Mouse (Mus musculus) c-Kit-negative CD71-positive TER-119-positive erythroid progenitor cells, embryonic 14.5 days (primary cell): ENCODE measurements around the gene Zfp128.
"Not testable (repeated sequence)": the region's sequence is repeated elsewhere in the genome, so short reads cannot be mapped to it uniquely, and the experiment has no call there.

ENCODE experiments used
- DNase-seq: peaks from one replicate; pipeline ENCODE4 v3.0.0-alpha.2; 2013; ENCODE audit warnings: low read depth, low spot score

Zfp128 gene

DNA sequence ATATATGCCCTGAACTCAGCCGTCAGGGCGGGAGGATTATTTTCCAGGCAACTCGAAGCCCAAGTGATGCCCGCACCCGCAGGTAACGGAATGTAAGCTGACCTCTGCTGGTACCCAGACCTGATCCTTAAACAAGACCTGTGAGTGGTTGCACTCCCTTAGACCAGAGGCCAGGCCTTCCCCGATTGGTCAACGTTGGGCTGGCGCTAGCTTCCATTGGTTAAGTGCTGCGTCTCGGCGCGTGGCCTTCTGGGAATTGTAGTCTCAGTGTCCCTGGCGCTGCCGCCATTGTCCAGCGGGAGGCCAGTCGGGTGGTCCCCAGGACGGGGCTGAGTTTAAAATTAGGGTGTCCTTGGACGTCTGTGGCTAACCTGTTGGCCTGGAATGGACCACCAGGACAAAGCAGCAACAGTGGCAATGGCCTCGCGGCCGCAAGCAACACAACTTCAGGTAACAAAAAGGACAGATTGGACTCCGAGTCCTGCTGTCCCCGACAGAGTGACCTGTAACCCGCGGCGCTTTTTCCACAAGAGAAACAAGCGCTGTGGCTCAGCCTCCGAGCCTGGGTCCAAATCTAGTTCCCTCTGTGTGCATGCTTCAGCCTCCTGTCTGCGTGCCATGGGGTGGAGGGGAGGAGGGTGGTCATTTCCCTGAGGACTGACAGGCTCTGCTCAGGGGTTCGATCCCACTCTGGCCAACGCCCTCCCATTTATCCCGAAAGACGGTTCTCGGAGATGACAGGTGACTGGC is at the start of gene Zfp128:
TSS of gene Zfp128 (plus strand) at position 267 of the 750 bp plus-strand sequence.
- peak; percentile 77 for DNase-seq

DNA sequence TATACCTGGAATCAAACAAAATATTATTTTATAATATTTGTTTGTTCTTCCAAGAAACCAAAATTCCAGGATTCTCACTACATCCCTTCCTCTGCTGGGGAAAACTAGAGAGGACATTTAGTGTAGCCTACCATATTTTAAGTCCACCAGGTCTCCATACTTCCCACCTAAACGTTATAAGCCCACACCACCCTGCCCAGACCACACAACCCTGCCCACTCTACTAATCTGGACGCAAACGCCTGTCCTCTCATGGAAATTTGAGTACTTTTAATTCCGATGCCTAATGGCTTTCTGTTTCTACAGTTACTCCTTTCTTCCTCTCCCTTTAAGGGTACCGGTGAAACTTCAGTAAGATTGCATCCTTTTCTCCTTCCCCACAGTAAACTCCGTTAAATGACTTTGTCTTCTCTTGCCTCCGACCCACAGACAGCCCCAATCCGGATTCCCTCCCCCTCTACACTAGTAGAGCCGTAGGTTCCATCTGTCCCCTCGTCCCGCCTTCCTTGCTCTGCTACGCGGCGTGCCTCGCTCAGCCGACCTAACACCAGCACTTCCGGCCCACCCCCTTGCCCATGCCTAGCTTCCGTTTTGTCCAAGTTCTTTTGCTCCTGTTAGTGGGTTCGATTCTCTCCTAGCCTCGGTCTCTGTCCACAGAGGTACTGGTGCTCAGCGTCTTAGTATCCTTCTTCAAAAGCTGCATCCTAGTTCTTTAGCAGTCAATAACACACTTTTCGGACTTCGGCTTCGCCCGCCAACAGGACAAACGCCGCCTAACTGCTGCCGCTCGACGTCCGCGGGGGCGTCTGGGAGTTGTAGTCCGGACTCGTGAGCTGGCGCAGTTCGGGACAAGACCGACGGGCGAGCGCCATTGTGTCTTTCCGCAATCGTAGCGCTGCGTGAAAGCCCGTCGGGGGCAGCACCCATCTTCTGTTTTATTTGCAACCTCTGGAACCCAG is 46.5 kb upstream of the Zfp128 start, which contains the start of gene Zfp110:
TSS of gene Zfp110 (plus strand) at position 600 of the 959 bp plus-strand sequence.
- DNase-seq: peak; percentile 75

DNA sequence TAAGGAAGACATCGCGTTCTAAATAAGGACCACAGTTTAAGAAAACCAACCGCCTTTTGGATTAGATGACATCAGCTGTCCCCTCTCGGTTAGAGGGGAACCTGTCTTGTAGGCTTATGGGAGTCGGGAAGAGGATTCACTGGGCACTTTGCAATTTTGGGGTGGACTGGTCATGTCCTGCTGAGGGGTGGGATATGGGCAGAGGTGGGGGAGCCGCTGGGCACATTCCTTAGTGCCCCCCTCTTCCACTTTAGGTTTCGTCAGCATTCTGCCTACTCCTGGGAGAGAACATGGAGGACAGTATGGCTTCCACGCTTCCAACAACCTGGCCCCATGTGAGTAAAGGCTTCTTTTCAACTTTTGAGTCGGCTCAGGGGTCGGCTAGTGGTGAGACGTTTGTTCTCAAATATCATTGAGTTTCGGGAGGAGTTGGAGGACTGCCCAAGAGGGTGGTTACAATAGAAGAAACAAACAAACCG is 45.7 kb upstream of the Zfp128 start:
- no peak for DNase-seq

DNA sequence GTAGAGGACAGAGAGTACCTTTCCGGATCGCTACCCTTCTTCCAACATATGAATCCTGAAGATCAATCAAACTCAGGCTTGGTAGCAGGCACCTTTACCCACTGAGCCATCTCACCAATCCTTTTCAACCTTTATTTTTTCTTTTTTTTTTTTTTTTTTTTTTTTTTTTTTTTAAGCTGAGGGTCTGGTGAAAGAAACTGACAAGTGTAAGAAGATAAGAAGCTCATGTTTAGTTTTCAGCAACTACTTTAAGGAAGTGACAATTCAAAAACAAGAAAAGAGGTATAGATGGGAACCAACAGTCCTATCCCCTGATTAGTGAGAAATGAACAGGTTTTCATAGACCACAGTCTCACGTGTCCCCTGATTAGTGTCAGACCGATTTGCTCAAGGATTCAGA is 45.2 kb upstream of the Zfp128 start:
- no peak for DNase-seq

DNA sequence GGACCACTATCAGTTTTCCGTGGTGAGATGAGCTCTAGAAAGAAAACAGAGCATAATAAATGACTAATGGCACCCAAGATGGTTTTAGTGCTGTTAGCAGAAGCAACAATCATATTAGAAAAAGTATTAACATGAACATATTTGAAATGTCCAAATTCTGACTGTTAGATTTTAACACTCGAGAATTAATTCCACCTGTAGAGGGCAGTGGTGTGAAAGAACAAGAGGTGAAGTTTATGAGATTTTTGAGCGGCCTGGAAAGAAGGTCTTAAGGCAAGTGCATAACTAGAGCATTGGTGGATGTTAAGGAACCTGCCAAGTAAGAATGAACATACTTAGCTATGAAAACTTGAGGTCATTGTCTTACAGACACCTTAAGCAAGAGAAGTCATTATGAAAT is 6.7 kb upstream of the Zfp128 start:
- DNase-seq: no peak

DNA sequence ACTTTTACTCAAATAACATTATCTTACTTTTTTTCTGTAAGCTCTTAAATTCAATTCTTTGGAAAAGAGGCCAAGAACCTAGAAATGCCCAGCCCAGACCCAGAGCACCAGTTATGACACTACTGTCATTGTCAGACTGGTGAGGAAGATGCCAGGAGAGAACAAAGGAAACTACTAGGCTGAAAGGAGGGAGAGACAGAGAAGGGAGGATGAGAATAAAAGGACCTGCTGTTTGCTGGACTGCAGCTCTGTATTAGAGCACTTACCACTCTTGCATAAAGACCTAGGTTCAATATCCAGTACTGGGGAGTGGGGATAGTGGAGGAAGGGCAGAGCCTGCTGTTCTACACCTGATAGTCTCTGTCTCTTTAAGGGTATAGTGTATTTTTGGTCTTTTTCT is 941 bp upstream of the Zfp128 start:
- DNase-seq: no peak

DNA sequence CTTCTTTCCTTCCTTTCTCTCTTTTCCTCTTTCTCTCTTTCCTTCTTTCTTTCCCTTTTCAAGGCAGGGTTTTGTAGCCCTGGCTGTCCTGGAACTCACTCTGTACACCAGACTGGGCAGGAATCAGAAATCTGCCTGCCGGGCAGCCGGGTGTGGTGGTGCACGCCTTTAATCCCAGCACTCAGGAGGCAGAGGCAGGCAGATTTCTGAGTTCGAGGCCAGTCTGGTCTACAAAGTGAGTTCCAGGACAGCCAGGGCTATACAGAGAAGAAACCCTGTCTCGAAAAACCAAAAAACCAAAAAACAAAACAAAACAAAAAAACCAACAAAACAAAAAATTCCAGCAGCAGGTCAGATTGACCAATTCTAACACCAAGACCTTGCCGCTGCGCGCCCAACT is 480 bp upstream of the Zfp128 start:
- not testable (repeated sequence) for DNase-seq

DNA sequence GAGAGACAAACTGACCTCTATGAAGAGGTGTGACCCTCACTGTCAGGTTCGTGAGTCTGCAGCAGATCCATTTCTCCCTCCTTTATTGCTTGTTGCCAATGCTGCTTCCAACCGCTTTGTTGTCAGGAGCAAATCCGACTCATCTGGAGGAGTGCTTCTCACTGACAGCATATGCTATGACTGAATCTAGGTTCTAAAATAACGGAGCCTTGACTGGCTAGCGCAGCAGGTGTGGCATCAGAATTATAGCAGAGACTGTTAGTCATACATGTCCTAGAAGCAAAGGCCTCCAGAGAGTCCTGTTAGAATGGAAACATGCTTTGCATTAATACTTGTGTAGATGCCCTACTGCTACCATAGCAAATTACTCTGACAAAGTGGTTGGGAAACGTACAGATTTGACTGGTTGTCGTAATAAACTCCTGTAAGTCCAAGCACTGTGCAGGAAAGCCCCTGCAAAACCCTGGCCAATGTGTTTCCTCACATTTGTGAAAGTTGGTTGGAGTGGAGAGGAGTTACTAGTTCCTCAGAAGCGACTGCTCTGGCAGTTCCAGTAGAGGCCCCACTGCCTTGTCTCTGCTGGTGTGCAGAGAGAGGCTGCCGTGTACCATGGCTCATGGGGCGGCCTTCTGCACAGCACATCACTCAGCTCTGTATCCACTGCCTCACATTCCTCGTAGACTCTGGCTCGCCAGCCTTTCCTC is 5.7 kb downstream of the Zfp128 start:
- DNase-seq: no peak

DNA sequence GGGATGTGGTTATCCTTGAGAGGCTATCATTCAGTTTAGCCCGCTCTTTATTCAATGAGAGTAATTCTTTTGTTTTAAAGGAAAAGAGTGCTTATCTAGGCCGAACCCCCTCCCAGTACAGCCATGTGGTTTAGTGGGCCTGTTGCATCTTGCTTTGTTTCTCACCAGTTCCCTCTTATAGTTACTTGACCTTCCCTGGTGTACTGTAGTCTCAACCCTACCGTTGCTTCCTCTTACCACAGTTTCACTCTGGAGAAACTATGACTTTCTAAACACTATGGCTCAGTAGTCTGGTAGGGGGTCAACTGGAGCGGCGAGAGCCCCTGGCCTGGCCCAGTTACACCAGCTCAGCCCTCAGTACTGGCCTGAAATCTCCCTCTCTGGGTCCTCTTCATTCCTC is 6.6 kb downstream of the Zfp128 start:
- no peak for DNase-seq

DNA sequence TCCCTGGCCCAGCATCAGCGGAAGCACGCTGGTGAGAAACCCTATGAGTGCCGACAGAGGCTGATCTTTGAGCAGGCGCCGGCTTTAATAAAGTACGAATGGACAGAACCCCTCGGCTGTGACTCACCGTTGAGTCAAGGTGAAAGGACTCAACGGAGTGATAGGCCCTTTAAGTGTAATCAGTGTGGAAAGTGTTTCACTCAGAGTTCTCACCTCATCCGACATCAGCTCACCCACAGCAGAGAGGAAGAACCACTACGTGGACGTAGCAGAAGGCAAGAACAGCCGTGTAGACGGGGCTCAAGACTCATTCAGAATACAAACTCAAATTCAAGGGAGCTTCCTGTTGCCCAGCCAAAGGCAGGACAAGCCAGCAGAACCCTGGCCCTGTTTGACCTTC is 10.0 kb downstream of the Zfp128 start:
- no peak for DNase-seq

DNA sequence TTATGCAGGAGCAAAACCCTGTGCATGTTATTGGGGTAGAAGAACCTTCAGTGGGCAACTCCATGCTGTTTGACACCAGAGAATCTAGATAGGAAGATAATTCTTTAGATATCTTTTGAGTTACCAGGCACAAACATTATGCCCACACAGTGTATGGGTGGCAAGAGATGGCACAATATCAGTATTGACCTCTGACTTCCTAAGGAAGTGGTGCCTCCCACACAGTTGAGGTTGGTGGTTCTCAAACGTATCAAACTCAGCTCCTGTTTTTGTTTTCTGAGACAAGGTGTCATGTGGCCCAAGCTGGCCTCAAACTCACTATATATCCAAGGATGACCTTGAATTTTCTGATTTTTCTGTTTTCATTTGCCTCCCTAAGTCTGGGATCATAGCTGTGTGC is 10.4 kb downstream of the Zfp128 start:
- no peak for DNase-seq

DNA sequence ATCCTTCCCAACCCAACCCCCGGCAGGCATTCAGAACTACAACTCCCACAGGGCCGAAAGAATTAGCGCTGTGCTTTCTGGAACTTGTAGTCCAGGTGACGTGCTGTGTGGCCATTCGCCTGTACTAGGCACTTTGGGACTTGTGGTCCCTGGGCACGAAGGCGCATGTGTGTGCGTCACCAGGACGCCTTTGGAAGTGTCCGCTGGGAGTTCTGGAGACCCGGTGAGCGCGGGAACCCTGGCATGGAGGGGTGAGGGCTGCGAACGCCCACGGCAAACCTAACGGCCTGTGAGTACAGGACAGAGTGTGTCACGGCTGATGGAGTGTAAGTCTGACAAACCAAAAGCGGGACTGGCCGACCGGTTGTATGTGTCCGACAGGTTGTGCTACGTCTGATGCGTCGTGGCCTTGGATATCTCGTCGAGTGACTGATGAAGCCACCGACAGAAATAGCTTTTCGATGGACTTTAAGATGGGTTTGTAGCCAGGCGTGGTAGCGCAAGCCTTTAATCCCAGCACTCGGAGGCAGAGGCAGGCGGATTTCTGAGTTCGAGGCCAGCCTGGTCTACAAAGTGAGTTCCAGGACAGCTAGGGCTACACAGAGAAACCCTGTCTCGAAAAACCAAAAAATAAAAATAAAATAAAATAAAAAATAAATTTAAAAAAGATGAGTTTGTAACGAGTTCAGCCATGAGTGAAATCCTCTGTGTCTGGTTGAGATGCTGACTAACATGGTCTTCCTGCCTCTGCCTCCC is 16.9 kb downstream of the Zfp128 start, which contains the start of gene Zscan22:
TSS of gene Zscan22 (plus strand) at position 161 of the 756 bp plus-strand sequence.
- DNase-seq: peak; percentile 37

DNA sequence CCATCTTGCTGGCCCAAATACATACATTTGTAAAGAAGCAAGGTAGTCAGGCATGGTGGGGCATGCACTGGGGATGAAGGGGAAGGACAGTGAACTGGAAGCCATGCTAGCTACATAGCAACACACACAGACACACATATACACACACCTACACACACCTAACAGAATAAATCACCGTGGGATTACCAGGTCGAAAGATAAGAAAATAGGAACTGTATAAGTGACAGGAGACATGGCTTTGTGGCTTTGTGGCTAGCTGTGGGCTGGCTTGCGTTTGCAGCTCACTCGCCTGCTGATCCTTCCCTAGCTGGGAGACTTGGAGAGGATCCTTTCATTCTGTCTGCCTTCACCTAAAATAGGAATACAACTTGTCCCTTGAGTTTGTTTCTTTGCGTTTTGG is 20.5 kb downstream of the Zfp128 start:
- DNase-seq: no peak

DNA sequence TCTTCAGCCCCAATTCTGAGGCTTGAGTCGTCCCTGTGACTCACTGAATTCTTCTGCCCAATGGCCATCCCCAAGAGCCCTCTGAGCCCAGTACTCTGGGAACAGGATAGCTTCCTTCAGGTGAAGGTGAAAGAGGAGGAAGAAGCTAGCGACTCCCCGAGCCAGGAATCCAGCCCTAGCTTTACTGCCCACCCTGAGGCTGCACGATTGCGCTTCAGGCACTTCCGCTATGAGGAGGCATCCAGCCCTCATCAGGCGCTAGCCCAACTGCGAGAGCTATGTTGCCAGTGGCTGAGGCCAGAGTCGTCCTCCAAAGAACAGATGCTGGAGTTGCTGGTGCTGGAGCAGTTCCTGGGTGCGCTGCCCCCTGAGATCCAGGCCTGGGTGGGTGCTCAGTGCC is 22.6 kb downstream of the Zfp128 start:
- DNase-seq: no peak

DNA sequence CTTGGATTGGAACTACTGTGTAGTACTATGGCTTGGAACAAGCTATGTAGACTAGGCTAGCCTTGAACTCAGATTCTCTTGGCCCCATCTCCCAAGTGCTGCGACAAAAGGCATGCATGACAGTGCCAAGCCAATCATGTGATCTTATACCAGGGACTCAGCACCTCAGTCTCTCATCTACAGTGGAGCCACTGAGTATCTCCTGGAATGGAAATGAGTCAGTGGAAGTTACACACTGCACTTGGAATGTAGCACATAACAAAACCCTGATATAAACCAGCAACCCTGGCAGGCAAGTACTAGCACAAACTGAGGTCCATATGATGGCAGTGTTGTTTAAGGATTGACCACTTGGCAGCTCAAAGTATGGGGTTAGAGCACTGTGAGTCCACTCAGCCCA is 24.2 kb downstream of the Zfp128 start:
- no peak for DNase-seq

DNA sequence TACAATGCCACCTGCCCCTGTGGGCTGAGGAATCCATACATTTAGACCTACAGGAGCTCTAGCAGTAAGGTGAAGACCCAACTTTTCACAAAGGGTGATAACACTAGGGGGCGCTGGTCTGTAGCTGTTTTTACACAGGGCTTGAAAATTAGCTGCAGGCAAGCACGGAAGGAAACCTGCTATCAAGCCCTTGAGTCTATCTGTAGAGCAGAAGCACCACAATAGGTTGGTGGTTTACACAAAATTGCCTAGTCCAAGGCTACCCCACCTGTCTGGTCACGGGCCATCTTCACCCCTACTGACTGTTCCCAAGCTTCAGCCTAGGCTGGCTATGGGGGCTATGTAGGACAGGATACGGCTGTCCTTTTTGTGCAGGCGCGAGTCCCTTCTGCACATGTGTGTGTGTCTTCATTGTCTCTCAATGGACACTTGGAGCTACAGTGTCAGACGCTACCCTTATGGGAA is 28.6 kb downstream of the Zfp128 start:
- DNase-seq: peak; percentile 87

DNA sequence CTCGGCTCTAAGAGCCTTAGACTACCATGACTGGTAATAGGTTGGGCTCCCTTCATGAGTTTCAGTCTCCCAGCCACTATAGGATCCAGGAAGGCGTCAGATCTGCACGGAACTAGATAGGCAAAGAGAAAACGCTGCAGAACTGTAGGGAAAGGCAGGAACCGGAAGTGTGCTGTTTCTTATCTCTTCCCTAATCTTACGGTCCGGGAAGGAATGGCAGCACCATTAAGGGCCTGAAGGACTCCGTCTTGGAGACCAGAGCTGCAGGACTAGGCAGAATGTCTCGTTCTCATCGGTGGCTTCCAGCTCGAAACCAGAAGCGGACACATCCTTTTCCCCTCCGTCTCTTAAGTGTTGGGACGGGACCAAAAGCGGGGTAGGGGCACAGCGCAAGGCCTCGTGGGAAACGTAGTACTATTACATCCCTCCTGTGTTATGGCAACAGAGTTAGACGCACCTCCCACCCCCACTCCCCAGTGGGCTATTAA is 29.2 kb downstream of the Zfp128 start:
- peak; percentile 66 for DNase-seq

DNA sequence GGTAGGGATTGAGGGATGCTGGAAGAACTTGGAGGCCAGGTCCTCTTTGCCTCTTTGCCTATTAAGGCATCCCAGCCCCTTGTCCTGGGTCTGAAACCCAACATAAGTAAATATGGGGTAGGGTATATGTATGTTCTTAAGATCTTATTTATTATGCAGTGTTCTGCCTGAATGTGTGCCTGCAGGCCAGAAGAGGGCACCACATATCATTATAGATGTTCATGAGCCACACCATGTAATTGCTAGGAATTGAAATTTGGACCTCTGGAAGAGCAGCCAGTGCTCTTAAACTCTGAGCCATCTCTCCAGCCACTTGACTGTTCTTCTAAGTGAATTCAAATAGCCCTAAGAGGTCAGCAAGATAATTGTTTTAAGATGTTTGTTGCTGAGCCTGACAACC is 32.6 kb downstream of the Zfp128 start:
- DNase-seq: no peak

DNA sequence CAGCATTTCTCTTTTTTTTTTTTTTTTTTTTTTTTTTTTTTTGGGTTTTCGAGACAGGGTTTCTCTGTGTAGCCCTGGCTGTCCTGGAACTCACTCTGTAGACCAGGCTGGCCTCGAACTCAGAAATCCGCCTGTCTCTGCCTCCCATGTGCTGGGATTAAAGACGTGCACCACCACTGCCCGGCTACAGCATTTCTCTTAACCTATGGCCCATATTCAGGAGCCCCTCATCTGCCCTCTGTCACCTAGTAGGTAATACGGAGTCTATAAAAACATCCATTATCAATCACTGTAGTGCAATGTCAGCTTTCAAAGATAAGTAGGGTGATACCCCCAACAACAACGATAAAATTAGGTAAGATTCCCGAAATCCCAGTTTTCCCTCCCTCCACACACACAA is 39.5 kb downstream of the Zfp128 start:
- not testable (repeated sequence) for DNase-seq

DNA sequence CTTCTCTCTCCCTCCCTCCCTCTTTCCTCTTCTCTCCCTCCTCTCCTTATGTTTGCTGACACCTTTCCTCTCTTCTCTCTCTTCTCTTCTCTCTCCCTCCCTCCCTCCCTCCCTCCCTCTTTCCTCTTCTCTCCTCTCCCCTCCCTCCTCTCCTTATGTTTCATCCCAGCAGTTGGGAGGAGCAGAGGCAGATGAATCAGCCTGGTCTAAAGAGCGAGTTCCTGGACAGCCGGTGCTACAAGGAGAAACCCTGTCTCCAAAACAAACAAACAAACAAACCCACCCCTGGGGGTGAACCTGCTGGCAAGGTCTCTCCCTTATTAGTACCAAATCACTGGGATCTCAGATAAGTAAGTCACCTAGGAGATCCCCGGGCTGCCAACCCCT is 40.3 kb downstream of the Zfp128 start:
- DNase-seq: no peak
